Mouse (Mus musculus) kidney, postnatal 0 days (tissue): ENCODE data around the gene Efcab11. TPM values are rescaled to one million over a fixed set of nuclear protein-coding genes. Genes with fewer than 3 reads are reported as not detected.

Experiments used
- ATAC-seq: fragments of 200-750 bp; cut with Nextera tagmentation; replicated peaks from 2 replicates; pipeline ENCODE4 v1.8.0; 2017; ENCODE audit warnings: low read depth, moderate number of reproducible peaks, moderate TSS enrichment, moderate library complexity; ENCODE audit not compliant: low FRiP score
- DNase-seq: peaks from one replicate; pipeline ENCODE4 v3.0.0-alpha.2; 2016; ENCODE audit warnings: low spot score
- H3K27ac ChIP-seq: fragments of 300-500 bp; sonication (generic); 2 replicates; pipeline ENCODE4 v1.5.1; 2014; ENCODE audit warnings: mild to moderate bottlenecking
- H3K27me3 ChIP-seq: fragments of 300-500 bp; sonication (generic); 2 replicates; pipeline ENCODE4 v1.6.1; 2014; ENCODE audit warnings: low read length, mixed read lengths; ENCODE audit not compliant: insufficient read depth
- H3K36me3 ChIP-seq: fragments of 300-500 bp; sonication (generic); 2 replicates; pipeline ENCODE4 v1.6.1; 2014; ENCODE audit warnings: low read length, mixed read lengths; ENCODE audit not compliant: insufficient read depth
- H3K4me1 ChIP-seq: fragments of 300-500 bp; sonication (generic); replicated peaks from 2 replicates; pipeline ENCODE4 v1.6.1; 2014; ENCODE audit warnings: antibody characterized with exemption, low read length, mixed read lengths; ENCODE audit not compliant: insufficient read depth
- H3K4me2 ChIP-seq: fragments of 300-500 bp; sonication (generic); 2 replicates; pipeline ENCODE4 v1.6.1; 2014; ENCODE audit warnings: mild to moderate bottlenecking, low read length, moderate library complexity, mixed read lengths
- H3K4me3 ChIP-seq: fragments of 300-500 bp; sonication (generic); replicated peaks from 2 replicates; pipeline ENCODE4 v1.5.1; 2014; ENCODE audit warnings: low read depth, low read length
- H3K9ac ChIP-seq: fragments of 300-500 bp; sonication (generic); 2 replicates; pipeline ENCODE4 v1.6.1; 2014; ENCODE audit warnings: low read depth, low read length
- H3K9me3 ChIP-seq: fragments of 300-500 bp; sonication (generic); replicated peaks from 2 replicates; pipeline ENCODE4 v1.6.1; 2016; ENCODE audit warnings: low read length, inconsistent platforms, mixed read lengths
- CTCF ChIP-seq: IDR thresholded peaks from 2 replicates; pipeline ENCODE4 v1.5.1; 2016; ENCODE audit warnings: antibody characterized with exemption, low read depth, mild to moderate bottlenecking, moderate library complexity
- WGBS: fragments of 180-500 bp; shearing (Covaris S2); extraction: QIAGEN DNeasy Blood & Tissue Kit; methylation state at CpG from one replicate; pipeline ENCODE4 v1.1.7; 2014; 5-methylcytosine and 5-hydroxymethylcytosine counted together
- polyA plus RNA-seq: library from polyadenylated mRNA; unstranded; fragments of >200 nt; fragmentation: Nextera tagmentation; extraction: Ambion mirVana; gene quantifications from 2 replicates; pipeline ENCODE4 v1.2.1, GENCODE M21; 2015

Efcab11 gene
- polyA plus RNA-seq, 1 experiment from 2014 or later, result 8.3 TPM

DNA sequence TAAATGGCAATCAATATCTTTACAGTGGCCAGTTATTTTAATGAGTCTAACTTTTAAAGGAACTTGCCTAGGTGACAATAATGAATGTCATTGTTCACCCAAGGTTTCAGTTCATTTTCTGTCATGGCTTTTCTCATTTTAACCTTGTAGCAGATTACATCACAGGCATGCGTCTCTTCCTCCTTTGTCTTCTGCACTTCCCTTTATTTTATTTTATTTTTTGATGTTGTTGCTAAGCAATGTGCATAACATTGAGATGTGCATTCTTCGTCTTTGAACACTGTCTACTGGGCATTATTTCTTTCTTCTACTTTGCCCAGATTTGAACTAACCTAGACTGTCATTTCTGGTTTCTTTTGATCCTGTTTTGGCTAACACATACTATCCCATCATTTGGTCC is 88.3 kb downstream of the Efcab11 start:
- Histone ChIP-seq H3K4me2 (no peak overlapping the region), H3K27ac (no peak overlapping the region), H3K9ac (no peak overlapping the region), H3K4me1 (0 out of 2 replicates have a peak, but pooled peaks cover 8% of the 10 kb centered on the region), H3K36me3 (no peaks in the 10 kb centered on the region), H3K27me3 (no peaks in the 10 kb centered on the region), H3K9me3 (no peaks in the 10 kb centered on the region), H3K4me3 (no peak overlapping the region)
- 85% methylated on average over 2 of the region's 2 CpGs for WGBS
- no peak for TF ChIP-seq CTCF
- DNase-seq (no peak), ATAC-seq (no peak)

GRCm38 (mm10) chr12:99794792-99795620 is 89.2 kb downstream of the Efcab11 start:
- no peak overlapping the region for H3K4me2 ChIP-seq
- H3K36me3 ChIP-seq, result no peaks in the 10 kb centered on the region
- H3K27ac ChIP-seq, result no peak overlapping the region
- H3K4me3 ChIP-seq, result no peak overlapping the region
- DNase-seq (no peak), ATAC-seq (no peak)
- WGBS, result 56% methylated on average over 7 of the region's 7 CpGs
- no peak for TF ChIP-seq CTCF
- H3K27me3 ChIP-seq, result no peaks in the 10 kb centered on the region
- H3K4me1 ChIP-seq, result 0 out of 2 replicates have a peak, but pooled peaks cover 8% of the 10 kb centered on the region
- H3K9me3 ChIP-seq, result no peaks in the 10 kb centered on the region
- no peak overlapping the region for H3K9ac ChIP-seq

DNA sequence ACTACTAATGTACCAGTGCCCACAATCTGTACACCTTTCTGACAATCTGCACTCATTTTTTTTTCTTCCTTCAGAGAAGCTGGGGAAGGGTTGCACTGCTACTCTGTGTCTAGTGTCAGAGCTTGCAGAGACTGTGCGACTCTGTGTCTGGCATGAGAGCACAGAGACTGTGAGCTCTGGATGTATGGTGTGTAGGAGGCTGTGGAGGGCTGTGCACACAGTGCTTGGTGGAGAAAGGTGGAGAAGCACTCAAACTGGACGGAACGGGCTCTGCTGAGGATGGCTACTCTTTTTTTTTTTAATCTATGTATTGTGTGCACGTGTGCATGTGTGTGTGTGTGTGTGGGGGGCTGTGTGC is 90.1 kb downstream of the Efcab11 start:
- Histone ChIP-seq H3K36me3 (no peaks in the 10 kb centered on the region), H3K27ac (no peak overlapping the region), H3K4me3 (no peak overlapping the region), H3K9ac (no peak overlapping the region), H3K4me2 (no peak overlapping the region), H3K9me3 (no peaks in the 10 kb centered on the region), H3K27me3 (no peaks in the 10 kb centered on the region), H3K4me1 (0 out of 2 replicates have a peak, but pooled peaks cover 8% of the 10 kb centered on the region)
- DNase-seq (no peak), ATAC-seq (no peak)
- no peak for TF ChIP-seq CTCF
- 36% methylated on average over 4 of the region's 4 CpGs for WGBS

- Histone ChIP-seq H3K9me3 (no peaks in the 10 kb centered on the region), H3K27ac (no peak overlapping the region), H3K4me1 (0 out of 2 replicates have a peak, but pooled peaks cover 8% of the 10 kb centered on the region), H3K4me2 (no peak overlapping the region), H3K36me3 (no peaks in the 10 kb centered on the region), H3K27me3 (no peaks in the 10 kb centered on the region), H3K9ac (no peak overlapping the region), H3K4me3 (no peak overlapping the region)
- TF ChIP-seq CTCF, result no peak
- WGBS, result 23% methylated on average over 10 of the region's 10 CpGs
- DNase-seq (no peak), ATAC-seq (no peak)
Measured at GRCm38 (mm10) chr12:99793465-99794157, 90.6 kb downstream of the Efcab11 start.

DNA sequence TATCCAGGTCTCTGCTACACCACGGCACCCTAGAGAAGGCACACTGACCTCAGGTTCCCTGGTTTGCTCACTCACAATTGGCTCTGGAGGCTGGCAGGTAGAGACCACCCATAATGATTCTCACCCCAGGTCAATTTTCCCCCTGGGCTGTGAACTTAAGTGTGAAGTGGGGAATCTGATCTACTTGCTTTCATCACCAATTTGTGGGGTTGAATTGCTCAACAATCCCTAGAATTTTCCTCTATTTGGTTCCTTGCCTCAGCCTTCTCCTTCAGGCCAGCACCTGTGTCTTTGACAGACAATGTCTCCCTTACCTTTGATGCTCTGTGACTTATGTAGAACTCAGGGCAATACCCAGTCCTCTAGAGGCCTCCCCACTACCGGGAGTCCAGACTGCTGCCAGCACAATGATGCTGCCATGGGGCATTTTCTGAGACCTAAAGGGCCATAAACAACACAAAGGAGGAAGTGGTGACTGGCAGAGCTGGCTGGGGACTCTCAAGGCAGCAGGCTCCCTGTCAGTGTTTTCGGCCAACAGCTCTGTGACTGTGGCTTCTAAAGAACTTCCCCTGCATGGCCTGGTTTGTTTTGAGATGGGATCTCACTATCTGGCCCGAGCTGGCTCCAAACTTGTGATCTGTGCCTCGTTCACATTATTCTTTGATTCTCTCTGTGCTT is 94.8 kb downstream of the Efcab11 start:
- no peak overlapping the region for H3K9ac ChIP-seq
- H3K27ac ChIP-seq, result no peak overlapping the region
- H3K4me3 ChIP-seq, result no peak overlapping the region
- no peaks in the 10 kb centered on the region for H3K9me3 ChIP-seq
- H3K4me2 ChIP-seq, result no peak overlapping the region
- H3K27me3 ChIP-seq, result no peaks in the 10 kb centered on the region
- DNase-seq, result no peak
- no peak for ATAC-seq
- H3K4me1 ChIP-seq, result 0 out of 2 replicates have a peak, but pooled peaks cover 8% of the 10 kb centered on the region
- WGBS, result 47% methylated on average over 5 of the region's 5 CpGs
- no peaks in the 10 kb centered on the region for H3K36me3 ChIP-seq
- no peak for TF ChIP-seq CTCF

GRCm38 (mm10) chr12:99781774-99782173 is 102.5 kb downstream of the Efcab11 start:
- Histone ChIP-seq H3K27ac (no peak overlapping the region), H3K9ac (no peak overlapping the region), H3K36me3 (no peaks in the 10 kb centered on the region), H3K4me1 (no peaks in the 10 kb centered on the region), H3K9me3 (no peaks in the 10 kb centered on the region), H3K27me3 (no peaks in the 10 kb centered on the region), H3K4me2 (no peak overlapping the region), H3K4me3 (no peak overlapping the region)
- no peak for TF ChIP-seq CTCF
- WGBS, result 61% methylated on average over 5 of the region's 5 CpGs
- ATAC-seq (no peak), DNase-seq (no peak)
